Mouse (Mus musculus) thymus, postnatal 14 days (tissue): ENCODE results near the gene Ppp2r5a.

ENCODE experiments used
- DNase-seq: peaks from one replicate; pipeline ENCODE4 v3.0.0; 2021

The Ppp2r5a gene

GRCm38 (mm10) chr1:191375644-191375998 is 27.5 kb downstream of the Ppp2r5a start:
- DNase-seq = no peak

- no peak for DNase-seq
These were observed 28.0 kb downstream of the Ppp2r5a start for GRCm38 (mm10) chr1:191374993-191375643.

GRCm38 (mm10) chr1:191369140-191369539 is 33.9 kb downstream of the Ppp2r5a start:
- DNase-seq = no peak

DNA sequence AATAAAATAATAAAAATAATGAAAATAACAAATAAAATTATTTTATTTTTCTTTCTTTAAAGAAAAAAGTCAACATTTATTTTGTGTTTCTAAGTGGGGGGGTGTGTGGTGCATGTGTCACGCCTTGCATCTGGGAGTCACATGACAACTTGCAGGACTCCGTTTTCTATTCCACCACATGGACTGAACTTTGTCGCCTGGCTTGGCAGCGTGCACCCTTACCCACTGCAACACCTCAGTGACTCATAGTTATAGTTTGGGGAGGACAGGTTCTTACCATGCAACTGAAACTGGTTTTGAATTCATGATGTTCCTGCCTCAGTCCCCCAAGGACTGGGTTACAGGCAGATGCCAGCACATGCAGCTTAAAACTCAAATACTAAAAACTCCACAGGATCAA is 34.9 kb downstream of the Ppp2r5a start:
- no peak for DNase-seq

- DNase-seq = peak; percentile 72
These were observed 38.6 kb downstream of the Ppp2r5a start for GRCm38 (mm10) chr1:191364477-191364876.

DNA sequence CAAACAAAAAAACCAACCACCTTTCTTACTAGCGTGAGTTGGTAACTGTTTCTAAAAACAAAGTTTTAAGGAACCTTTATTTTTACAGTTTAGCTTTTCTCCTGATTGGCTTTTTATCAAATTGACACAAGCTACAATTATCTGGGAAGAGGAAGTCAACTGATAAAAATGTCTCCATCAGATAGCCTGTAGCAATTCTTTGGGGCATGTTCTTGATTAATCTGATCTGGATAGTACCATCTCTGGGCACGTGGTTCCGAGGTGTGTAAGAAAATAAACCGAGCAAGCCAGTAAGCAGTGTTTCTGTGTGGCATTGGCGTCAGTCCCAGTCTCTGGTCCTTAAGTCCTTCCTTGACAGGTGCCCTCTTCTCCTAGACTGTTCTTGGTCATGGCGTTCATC is 40.7 kb downstream of the Ppp2r5a start:
- no peak for DNase-seq

DNA sequence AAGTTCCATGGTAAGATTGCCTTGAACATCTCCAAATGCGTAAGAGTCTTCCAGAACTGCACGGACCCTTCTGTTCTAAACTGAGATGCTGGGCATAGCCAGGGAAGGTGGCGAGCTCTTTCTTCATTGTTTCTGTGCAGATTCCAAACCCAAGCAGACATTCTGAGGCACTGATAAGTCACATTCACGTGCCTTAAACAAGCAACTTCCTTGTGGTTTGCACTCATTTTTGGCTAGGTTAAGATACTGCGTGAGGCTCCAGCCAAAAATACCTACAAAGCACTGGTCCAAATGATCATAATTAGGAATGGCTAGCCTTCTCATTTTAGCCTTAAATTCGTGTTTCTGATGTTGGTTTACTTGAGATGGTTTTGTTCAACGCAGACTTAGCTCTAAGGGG is 43.6 kb downstream of the Ppp2r5a start:
- DNase-seq = no peak

DNA sequence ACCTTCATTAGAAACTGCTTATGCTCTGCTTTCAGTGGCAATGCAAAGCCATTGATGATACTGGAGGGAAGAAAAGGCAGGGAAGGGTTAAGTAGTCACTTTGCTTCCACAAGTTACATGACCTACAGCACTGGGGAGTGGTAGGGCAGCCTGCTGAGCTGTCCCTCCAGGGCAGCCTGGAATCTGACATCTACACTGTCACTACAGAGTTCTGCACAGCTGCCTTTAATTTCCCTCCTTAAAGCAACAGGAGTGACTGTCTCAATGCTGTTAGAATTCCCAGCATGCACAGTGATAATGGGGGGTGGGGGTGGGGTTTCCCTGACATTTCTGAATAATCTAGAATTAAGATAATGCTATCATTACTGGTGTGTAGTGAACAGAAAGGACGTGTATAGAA is 46.1 kb downstream of the Ppp2r5a start:
- DNase-seq = no peak

DNA sequence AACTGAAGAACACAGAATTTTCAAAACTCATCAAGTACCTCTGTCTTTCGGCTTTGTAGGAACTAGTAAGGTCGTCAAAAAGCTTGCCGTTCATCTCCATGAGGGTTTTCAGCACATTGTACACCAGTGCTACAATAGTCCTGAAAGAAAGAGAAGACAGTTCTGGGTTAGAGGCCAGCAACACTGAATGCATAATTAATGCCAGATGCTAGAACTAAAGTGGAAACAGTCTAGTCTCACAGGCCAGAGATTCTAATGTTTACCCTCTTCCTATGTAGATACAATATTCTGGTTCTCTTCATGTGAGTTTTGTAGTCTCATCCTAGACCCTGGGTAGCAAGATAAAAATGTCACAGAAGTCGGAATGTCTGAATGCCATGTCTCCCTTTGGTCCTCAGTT is 49.2 kb downstream of the Ppp2r5a start:
- no peak for DNase-seq

- peak; percentile 52 for DNase-seq
These were observed 50.1 kb downstream of the Ppp2r5a start for GRCm38 (mm10) chr1:191352786-191353488.

- no peak for DNase-seq
These were observed 52.7 kb downstream of the Ppp2r5a start for GRCm38 (mm10) chr1:191350355-191350754.

- peak; percentile 4 for DNase-seq
These were observed 53.5 kb downstream of the Ppp2r5a start for GRCm38 (mm10) chr1:191349486-191350037.

DNA sequence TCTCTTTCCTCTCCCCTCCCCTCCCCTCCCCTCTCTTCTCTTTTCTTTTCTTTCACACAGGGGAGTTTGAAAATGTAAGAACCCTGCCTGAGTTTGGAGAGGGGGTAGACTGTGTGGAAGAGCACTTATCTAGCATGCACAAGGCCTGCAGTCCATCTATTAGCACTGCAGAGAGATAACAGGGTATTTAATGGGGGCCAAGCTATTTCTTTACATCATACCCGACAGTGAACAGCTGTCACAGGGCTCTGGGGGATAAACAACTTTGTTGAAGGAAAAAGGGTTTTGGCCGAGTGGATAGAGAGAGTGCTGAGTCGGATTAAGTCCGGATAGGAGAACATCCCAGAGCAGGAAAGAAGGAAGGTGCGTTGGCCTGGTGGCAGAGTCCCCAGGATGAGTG is 54.1 kb downstream of the Ppp2r5a start:
- no peak for DNase-seq

- no peak for DNase-seq
These were observed 54.5 kb downstream of the Ppp2r5a start for GRCm38 (mm10) chr1:191348592-191348991.

- peak; percentile 2 for DNase-seq
These were observed 55.5 kb downstream of the Ppp2r5a start for GRCm38 (mm10) chr1:191347602-191348001.

DNA sequence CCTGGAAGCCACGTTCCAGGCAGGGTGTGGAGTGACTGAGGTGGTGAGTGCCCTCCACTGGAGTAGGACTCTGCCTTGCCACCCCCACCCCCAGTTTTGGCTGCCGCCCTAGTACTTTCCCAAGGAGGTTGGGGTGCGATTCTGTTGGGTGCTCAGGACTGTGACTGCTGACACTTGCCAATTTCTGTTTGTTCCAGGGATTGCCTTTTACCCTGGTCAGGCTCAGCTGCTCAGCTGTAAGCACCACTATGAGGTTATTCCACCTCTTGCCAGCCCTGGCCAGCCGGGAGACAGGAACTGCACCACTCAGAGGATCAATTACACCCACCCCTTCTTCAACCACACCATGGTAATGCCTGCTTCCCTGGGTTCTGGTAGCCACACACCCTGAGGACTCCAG is 62.5 kb downstream of the Ppp2r5a start:
- DNase-seq = no peak

GRCm38 (mm10) chr1:191339876-191340275 is 63.2 kb downstream of the Ppp2r5a start:
- DNase-seq = no peak

DNA sequence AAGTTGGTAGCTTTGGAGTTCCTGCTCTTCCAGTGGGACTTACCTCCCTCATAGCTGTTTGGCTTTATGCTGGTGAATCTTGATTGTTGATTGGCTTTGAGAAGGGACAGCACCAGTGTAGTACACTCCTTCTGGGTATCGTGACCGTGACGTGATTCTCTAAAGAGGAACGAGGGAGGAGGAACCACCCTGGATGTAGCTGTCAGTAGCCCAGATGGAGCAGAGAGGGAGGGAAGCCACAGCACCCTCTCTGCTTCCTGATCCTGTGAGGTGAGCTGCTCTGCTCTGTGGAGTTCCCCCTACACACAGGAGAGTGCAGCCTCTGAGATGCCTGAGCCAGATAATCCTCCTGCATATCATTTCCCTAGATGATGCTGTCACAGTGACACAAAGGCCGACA is 68.6 kb downstream of the Ppp2r5a start:
- DNase-seq = no peak

DNA sequence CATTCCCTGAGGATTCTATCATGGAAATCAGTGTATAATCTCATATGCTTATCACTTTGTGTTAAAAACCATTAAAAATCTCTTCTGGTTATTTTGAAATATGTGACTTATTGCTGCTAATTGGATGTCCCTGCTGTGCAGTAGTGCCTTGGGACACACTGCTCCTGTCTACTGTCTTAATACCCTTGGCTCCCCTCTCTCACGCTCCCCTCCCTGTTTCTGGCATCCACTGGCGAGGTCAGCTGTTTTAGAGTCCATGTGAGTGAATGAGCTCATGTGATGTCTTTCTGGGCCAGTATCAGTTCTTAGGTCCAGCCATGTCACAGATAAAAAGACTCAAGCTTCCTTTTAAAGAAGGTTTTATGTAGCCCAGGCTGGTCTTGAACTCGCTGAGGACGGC is 72.7 kb downstream of the Ppp2r5a start:
- no peak for DNase-seq

DNA sequence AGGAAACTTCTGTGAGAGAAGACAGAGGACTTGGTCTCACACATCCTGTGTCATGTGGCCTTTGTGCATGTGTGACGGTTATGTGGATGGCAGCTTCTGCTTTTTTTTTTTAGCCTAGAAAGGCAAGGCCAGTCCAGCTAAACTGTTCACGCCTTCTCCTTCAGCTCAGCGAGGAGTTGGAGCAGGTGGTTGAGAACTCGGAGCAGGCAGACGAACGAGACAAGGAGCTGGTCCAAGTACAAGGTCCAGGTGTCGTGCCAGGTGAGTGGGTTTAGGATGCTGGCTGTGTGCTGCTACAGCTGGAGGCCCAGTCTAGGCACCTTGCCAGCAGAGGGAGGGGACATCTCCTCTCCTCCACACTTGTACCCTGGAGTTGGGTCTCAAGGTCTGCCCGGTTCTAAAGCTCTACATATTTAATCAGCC is 75.0 kb downstream of the Ppp2r5a start:
- DNase-seq = no peak

DNA sequence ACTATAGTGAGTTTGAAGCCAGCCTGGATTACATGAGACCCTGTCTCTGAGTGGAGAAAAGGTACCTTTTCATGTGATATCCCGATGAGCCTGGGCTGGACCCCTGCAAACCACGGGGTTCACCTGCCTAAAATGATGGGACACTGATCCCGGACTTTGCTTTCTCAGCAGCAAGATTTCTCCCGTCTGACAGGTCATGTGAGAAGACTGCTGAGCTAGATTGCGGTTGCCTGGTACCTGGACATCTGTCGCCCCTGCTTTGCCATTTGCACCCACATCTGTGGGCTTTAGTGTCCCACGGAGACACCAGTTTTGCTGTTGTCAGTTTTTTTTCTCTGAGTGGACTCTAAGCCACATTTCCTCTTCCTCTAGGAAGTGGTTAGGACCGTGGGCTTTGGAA is 75.8 kb downstream of the Ppp2r5a start:
- DNase-seq = no peak

GRCm38 (mm10) chr1:191326233-191326882 is 76.7 kb downstream of the Ppp2r5a start:
- peak; percentile 78 for DNase-seq

GRCm38 (mm10) chr1:191325726-191326232 is 77.3 kb downstream of the Ppp2r5a start, which contains the start of gene Tmem206:
Gene Tmem206 (plus strand): TSS chr1:191325912.
- DNase-seq = peak; percentile 97
